Mouse (Mus musculus): ENCODE data around the gene Dgkz. TPM values are rescaled to one million over a fixed set of nuclear protein-coding genes. Genes with fewer than 3 reads are reported as not detected.
A peak's percentile ranks its signal among the peaks of the same experiment; 100 is the strongest.

Dgkz gene
- total RNA-seq, 2 experiments from 2014 or later: 513 to 526 TPM

DNA sequence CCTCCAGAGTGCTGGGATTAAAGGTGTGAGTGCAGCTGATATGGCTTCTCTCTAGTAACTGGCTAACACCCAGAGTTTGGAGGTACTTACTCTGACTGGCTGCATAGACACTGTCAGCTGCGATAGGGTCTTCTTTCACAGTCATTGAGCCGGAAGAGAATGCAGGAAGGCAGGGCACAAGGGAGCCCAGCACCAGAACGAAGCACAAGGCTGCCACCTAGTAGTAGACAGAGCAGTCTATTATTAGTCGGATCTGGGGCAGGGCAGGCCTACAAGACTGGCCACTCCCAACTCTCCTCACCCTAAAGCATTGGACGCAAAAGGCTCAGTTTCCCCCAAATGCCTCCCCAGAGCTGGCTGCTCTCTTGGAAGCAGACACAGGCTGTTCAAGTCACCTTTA lies 10.4 kb upstream of the Dgkz start:
- no peak overlapping the region for H3K27ac ChIP-seq
- peak; percentile 68 for TF ChIP-seq CTCF (conservative IDR thresholded peaks at IDR 0.05)
- no peak for DNase-seq (ENCODE audit: low spot score in 2 of 2)
- no peak overlapping the region for H3K4me3 ChIP-seq

DNA sequence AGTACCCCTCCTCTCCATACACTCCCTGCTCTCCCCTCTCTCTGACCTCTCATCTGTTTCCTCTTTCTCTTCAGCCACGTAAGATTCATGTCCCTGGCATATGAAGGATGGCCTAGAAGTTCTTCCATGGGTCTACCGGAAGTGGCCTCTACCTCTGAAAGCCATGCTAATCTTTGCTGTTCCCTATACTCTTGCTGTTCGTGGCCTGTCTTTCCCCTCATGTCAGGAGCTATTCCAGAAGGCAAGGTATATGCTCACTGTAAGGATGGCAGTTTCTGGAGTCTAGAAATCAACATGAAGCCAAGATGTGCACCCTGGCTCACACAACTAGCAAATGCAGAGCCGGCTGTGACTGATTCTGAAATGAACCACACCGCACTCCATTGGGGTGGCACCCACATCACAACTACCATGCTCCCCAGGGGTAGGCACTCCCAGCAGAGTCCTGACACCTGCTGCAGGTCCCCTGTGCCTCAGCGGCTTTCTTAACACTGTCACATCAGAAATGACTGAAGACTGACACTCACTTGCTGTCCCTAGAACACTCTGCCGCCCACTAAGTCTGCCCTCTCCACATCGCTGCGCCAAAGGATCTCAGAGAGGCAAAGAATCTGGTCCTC lies 9.4 kb upstream of the Dgkz start:
- DNase-seq (ENCODE audit: low spot score in 2 of 2): no peak
- H3K4me3 ChIP-seq: no peak overlapping the region
- H3K27ac ChIP-seq: no peak overlapping the region
- TF ChIP-seq CTCF (conservative IDR thresholded peaks at IDR 0.05): no peak

DNA sequence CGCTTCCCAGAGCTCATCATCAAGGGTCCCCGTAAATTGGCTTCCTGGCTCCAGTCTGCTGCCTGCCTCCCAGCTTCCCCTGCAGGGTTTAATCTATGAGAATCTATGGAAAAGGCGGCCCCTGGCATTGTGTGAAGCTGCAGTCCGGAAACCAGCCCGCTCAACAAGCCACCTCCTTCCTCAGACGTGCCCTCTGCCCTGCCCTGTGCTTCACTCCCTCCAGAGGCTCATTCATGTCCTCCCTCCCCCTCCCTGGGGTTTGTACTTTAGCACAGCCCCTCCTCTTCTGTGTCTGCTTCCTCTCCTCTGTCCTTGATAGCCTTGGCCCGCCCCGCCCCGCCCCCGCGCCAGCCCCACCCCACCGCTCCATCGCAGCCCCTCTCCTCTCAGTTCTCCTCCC lies 8.8 kb upstream of the Dgkz start:
- Histone ChIP-seq H3K27ac (no peak overlapping the region), H3K4me3 (no peak overlapping the region)
- TF ChIP-seq CTCF (conservative IDR thresholded peaks at IDR 0.05): no peak
- DNase-seq (ENCODE audit: low spot score in 2 of 2): no peak

DNA sequence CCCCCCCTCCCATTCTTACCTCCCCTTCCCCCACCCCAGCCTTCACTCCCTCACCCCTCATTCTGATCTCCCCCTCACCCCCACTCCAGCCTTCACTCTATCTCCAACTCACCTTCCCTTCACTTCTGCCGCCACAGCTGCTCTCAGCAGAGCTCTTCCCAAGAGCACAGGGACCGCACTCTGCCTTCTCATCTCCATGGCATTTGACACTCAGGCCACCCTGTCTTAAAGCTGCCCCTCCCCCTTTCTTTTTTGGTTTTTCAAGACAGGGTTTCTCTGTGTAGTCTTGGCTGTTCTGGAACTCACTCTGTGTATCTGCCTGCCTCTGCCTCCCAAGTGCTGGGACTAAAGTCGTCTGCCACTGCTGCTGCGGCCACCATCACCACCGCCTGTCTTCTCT lies 5.2 kb upstream of the Dgkz start:
- TF ChIP-seq CTCF (conservative IDR thresholded peaks at IDR 0.05): no peak

DNA sequence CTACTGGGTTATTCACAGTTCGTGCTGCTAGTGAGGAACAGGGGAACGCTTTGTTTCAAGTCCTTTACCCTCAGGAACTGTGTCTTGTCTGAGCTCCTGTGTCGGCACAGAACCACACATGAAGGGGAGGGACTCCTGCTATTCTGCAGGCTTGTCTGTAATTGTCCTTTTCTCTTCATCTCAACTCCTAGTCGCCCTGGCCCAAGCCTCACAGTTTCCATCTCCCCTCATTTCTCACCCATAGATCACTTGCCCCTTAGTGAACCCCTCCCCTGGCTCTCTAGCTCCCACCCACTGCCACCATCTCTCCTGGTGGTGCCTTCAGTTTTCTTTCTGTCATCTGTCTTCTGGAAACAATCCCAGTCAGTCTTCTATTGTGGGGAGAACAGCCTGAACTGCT lies 4.6 kb upstream of the Dgkz start:
- TF ChIP-seq CTCF (conservative IDR thresholded peaks at IDR 0.05): no peak
- Histone ChIP-seq H3K27ac (no peak overlapping the region), H3K4me3 (no peak overlapping the region)
- no peak for DNase-seq (ENCODE audit: low spot score in 2 of 2)

More for the DNA sequence above, 5.2 kb upstream of the Dgkz start:
- H3K27ac ChIP-seq: no peak overlapping the region
- H3K4me3 ChIP-seq: no peak overlapping the region
- DNase-seq (ENCODE audit: low spot score in 2 of 2): no peak

DNA sequence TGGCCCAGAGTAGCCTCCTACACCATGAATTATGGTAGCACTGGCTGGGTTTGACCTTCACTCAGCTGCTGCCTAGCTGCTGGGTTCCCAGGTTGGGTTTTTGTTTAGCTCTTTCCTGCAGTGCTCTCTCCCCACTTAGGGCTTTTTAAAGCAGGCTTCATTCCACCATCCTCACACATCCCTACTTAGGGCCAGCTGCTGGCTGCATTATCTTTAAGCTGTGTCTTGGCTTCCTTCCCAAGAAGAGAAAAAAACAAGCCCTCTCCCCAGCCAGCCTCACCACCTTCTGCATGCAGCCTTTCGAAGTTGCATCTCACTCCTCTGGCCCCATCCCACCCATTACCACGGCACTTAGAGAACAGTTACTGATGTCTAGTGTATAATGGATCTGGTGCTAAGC lies 2.9 kb upstream of the Dgkz start:
- no peak for DNase-seq (ENCODE audit: low spot score in 2 of 2)
- TF ChIP-seq CTCF (conservative IDR thresholded peaks at IDR 0.05): no peak
- H3K4me3 ChIP-seq: no peak overlapping the region
- no peak overlapping the region for H3K27ac ChIP-seq

DNA sequence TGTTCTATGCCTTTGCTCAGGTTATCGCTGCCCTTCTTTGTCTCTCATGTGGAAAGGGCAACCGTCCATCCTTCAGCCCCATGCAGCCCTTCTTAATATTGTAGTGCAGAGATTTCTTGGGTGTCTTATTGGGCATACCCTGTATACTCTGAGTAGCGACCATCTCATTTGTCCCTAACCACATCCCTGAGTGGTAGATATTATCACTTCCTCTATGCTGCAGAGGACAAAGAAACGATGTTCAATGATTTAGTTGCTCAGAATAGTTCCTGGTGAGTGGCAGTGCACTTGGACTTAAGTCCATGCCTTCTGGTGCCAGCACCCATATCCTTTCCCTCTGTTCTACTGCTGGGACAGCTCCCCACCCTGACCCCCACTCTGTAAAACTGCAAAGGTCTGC lies 2.3 kb upstream of the Dgkz start:
- no peak for TF ChIP-seq CTCF (conservative IDR thresholded peaks at IDR 0.05)
- Histone ChIP-seq H3K4me3 (no peak overlapping the region), H3K27ac (no peak overlapping the region)
- no peak for DNase-seq (ENCODE audit: low spot score in 2 of 2)

DNA sequence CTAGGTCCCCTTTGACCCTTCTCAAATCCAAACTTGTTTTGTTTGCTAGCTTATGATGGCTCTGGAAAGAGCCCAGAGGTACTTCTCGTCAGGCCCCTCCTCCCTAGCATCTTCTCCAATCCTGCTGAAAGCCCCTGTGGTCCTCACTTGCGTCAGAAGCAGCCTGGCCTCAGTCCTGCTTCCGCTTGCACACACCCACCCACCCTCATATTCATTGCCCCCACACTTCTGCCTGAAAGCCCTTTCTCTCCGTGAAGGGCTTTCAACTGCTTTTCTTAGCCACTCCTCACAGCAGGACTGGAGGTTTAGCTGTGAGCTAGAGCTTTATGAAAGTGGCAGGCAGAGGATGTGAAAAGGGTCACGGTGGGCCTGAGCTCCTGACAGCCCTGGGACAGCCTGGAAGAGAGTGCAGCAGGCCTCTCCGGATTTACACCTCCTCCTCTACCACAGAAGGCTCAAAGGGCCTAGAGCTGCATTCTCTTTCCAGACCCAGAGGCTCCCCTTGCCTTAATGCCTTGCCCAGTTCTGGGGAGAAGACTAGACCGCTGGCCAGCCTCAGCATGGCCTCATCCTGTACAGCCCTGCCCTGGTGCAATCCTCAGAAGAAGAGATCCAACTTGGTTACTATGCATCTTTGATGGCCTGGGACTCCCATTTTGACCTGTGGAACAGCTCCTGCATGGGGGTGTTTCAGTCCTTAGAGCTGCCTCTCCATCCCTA lies 2.1 kb downstream of the Dgkz start:
- DNase-seq (ENCODE audit: low spot score in 2 of 2): no peak
- H3K4me3 ChIP-seq: peak overlapping the region; percentile 8; the same call in 1 of the 2 replicates
- no peak for TF ChIP-seq CTCF (conservative IDR thresholded peaks at IDR 0.05)
- H3K27ac ChIP-seq: peak overlapping the region; percentile 88

DNA sequence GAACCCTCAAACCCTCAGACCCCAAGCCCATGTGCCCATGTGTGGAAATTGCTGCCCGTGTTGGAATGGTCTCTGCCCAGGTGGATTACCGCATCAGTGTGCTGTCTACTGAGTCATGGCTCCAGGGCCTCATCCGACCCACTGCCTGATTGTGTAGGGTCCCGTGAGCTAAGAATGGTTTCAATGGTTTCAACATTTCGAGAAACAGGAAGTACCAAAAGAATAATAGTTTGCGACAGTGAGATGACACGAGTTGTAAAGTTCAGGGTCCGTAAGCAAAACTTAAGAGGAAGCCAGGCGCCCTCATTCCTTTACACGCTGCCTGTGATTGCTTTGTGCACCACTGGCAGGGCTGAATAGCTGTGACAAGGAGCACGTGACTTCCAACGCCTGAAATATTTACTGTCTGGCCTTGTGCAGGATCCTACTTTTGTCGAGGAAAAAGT lies 3.5 kb downstream of the Dgkz start:
- Histone ChIP-seq H3K27ac (peak overlapping the region; percentile 88), H3K4me3 (peak overlapping the region; percentile 33; the same call in 1 of the 2 replicates)
- no peak for TF ChIP-seq CTCF (conservative IDR thresholded peaks at IDR 0.05)
- no peak for DNase-seq (ENCODE audit: low spot score in 2 of 2)

DNA sequence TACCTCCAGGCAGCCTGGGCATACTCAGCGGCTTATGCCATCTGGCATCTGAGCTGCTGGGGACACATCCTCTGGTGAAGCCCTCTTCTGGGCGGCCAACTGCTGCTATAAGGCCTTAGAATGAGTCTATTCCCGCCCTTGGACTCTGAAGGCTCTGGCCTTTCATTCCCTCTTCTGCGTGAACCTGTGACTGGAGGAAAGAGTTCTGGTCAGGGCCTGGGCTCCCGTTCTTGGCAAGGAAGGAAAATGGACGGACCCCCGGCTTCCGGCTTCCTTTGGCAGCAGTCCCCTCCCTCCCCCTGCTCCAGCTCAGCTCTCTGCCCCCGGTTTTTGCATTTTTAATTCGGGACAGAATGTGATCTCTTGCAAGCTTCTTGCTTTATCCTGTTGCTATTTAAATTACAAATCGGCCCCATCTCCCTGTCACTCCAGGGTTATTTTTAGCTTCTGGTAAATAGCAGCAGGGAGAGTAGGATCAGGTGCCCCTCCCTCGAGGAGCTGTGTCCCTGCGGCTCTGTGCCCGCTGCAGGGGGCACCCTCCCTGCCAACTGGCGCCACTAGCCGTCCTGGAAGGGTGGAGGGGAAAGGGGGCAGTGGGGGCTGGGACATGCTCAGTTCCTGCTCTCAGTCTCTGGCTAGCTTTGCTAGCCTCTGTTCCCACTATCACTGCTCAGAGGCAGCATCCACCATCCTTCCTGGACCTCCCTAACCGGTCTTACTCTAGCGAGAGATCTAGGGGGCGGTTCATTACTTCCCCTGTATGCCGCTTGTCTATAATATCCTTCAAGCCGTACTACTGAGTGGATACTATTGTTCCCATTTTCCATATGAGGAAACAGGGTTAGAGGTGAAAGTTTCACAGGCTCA lies 4.2 kb downstream of the Dgkz start:
- Histone ChIP-seq H3K27ac (peak overlapping the region; percentile 88), H3K4me3 (peak overlapping the region; percentile 33; the same call in 1 of the 2 replicates)
- DNase-seq (ENCODE audit: low spot score in 2 of 2): peak; percentile 67 to 77
- no peak for TF ChIP-seq CTCF (conservative IDR thresholded peaks at IDR 0.05)

DNA sequence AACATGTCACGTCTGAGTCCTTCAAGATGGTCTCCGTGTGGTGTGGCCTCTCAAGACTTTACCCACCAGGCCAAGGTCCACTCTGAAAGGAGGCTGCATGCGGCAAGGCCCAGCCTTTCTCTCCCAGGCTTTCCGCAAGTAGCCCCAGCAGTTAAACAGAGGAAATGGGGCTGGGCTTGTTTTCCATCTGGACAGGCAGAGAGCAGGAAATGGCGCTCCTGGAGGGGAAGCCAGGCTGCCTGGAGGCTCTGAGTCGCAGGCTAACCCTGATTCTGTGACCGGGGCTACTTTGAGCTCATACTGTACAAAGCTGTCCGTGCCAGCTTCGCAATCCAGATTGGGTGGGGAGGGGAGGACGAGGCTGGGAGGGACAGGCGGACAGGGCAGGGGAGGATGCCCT lies 7.7 kb downstream of the Dgkz start:
- Histone ChIP-seq H3K4me3 (no peak overlapping the region), H3K27ac (peak overlapping the region; percentile 62)
- no peak for DNase-seq (ENCODE audit: low spot score in 2 of 2)
- TF ChIP-seq CTCF (conservative IDR thresholded peaks at IDR 0.05): no peak

DNA sequence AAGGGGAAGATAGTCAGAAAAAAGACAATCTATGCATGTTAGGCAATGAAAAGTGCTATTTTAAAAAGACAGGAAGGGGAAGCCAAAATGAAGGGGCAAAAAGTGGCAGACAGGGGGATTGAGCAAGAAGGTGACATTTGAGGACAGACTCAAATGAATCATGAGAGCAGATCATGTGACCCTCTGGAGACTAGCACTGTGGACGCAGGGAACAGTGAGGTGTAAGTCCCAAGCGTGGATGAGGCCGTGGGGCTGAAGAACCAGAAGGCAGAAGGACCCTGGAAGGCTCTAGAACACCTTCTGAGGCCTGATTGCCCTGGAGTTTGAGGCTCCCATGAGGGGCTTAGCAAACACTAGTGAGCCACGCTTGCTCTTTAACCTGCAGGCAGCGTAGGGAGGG lies 9.3 kb downstream of the Dgkz start:
- TF ChIP-seq CTCF (conservative IDR thresholded peaks at IDR 0.05): no peak
- DNase-seq (ENCODE audit: low spot score in 2 of 2): no peak
- no peak overlapping the region for H3K27ac ChIP-seq
- H3K4me3 ChIP-seq: no peak overlapping the region

DNA sequence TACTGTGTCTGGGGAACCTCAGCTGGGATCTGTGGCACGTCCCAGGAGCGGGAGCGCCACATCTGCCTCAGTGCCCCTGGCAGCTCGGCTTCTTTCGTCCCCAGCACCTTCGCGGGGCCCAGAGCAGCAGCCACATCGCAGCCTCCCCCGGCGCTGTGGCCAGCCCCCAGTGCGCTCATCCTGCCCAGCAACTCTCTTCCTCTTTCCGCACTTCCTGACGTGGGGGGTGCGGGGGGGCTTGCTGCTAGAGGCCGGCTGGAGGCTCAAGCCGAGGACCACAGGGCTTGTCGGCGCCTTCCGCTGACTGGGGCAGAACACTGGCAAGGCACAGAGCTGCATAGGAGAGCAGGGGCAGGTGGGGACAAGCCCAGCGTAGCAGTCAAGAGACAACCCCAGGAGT lies 10.2 kb downstream of the Dgkz start:
- no peak for DNase-seq (ENCODE audit: low spot score in 2 of 2)
- no peak for TF ChIP-seq CTCF (conservative IDR thresholded peaks at IDR 0.05)
- H3K4me3 ChIP-seq: peak overlapping the region; percentile 30; the same call in 1 of the 2 replicates
- H3K27ac ChIP-seq: peak overlapping the region; percentile 57; the same call in 1 of the 2 replicates

All from layer of hippocampus, adult 2 months (tissue).